Mouse (Mus musculus) spleen, postnatal 36 days (tissue): ENCODE results near the gene Arsa.

Source experiments
- DNase-seq, 2 experiments: peaks; one replicate each; pipeline ENCODE4 v3.0.0; 2022; ENCODE audit warnings: low spot score in 2 of 2, mixed read lengths in 1 of 2

Gene Arsa

GRCm38 (mm10) chr15:89477091-89477491 lies at the start of gene Arsa:
Gene Arsa (minus strand): TSS chr15:89477425.
- no peak for DNase-seq

- DNase-seq: no peak
Observed at GRCm38 (mm10) chr15:89526776-89527325, 49.6 kb upstream of the Arsa start.

- no peak for DNase-seq
Observed at GRCm38 (mm10) chr15:89525896-89526295, 48.7 kb upstream of the Arsa start.

GRCm38 (mm10) chr15:89525464-89525863 lies 48.2 kb upstream of the Arsa start:
- DNase-seq: no peak

GRCm38 (mm10) chr15:89524611-89525415 lies 47.6 kb upstream of the Arsa start:
- no peak for DNase-seq

GRCm38 (mm10) chr15:89524001-89524571 lies 46.9 kb upstream of the Arsa start:
- no peak for DNase-seq

GRCm38 (mm10) chr15:89523283-89523832 lies 46.1 kb upstream of the Arsa start:
- no peak for DNase-seq

- DNase-seq: no peak
Observed at GRCm38 (mm10) chr15:89522566-89523282, 45.5 kb upstream of the Arsa start.

- no peak for DNase-seq
Observed at GRCm38 (mm10) chr15:89521951-89522350, 44.7 kb upstream of the Arsa start.

- DNase-seq: no peak
Observed at GRCm38 (mm10) chr15:89512679-89513078, 35.5 kb upstream of the Arsa start.

- no peak for DNase-seq
Observed at GRCm38 (mm10) chr15:89507751-89508150, 30.5 kb upstream of the Arsa start.

GRCm38 (mm10) chr15:89504838-89505237 lies 27.6 kb upstream of the Arsa start:
- DNase-seq: no peak

- no peak for DNase-seq
Observed at GRCm38 (mm10) chr15:89501321-89501720, 24.1 kb upstream of the Arsa start.

- DNase-seq: no peak
Observed at GRCm38 (mm10) chr15:89500221-89500791, 23.1 kb upstream of the Arsa start.

GRCm38 (mm10) chr15:89499784-89500220 lies 22.6 kb upstream of the Arsa start:
- no peak for DNase-seq

- DNase-seq: no peak
Observed at GRCm38 (mm10) chr15:89498961-89499688, 21.9 kb upstream of the Arsa start, which contains the start of gene Shank3. Gene Shank3 (plus strand): TSS chr15:89499623.

- DNase-seq: peak; percentile 17 to 18
Observed at GRCm38 (mm10) chr15:89498049-89498960, 21.1 kb upstream of the Arsa start.

GRCm38 (mm10) chr15:89497391-89498048 lies 20.3 kb upstream of the Arsa start:
- peak in 1 of 2 experiments; percentile 14 for DNase-seq

GRCm38 (mm10) chr15:89496841-89497240 lies 19.6 kb upstream of the Arsa start:
- no peak for DNase-seq
